Mouse (Mus musculus) testis, adult 2 months (tissue): ENCODE data around the gene Entpd8. TPM values are rescaled to one million over a fixed set of nuclear protein-coding genes. Genes with fewer than 3 reads are reported as not detected.
A peak's percentile ranks its signal among the peaks of the same experiment; 100 is the strongest.

ENCODE experiments used
- H3K27ac ChIP-seq: fragments of 200-500 bp; 2 replicates; pipeline ENCODE4 v1.5.1; 2012; ENCODE audit warnings: low read depth, low read length; ENCODE audit not compliant: control insufficient read depth, insufficient read depth
- H3K27me3 ChIP-seq: fragments of 200-500 bp; 2 replicates; pipeline ENCODE4 v1.6.1; 2012; ENCODE audit warnings: mild to moderate bottlenecking, low read length, moderate library complexity; ENCODE audit not compliant: control insufficient read depth, insufficient read depth
- H3K36me3 ChIP-seq: fragments of 200-500 bp; 2 replicates; pipeline ENCODE4 v1.6.1; 2012; ENCODE audit warnings: mild to moderate bottlenecking, low read length; ENCODE audit not compliant: control insufficient read depth, insufficient read depth
- H3K4me1 ChIP-seq: fragments of 200-500 bp; 2 replicates; pipeline ENCODE4 v1.6.1; 2012; ENCODE audit warnings: low read length; ENCODE audit not compliant: control insufficient read depth, insufficient read depth
- H3K4me3 ChIP-seq: fragments of 200-500 bp; 2 replicates; pipeline ENCODE4 v1.5.1; 2012; ENCODE audit warnings: low read depth, mild to moderate bottlenecking, low read length, moderate library complexity, mixed read lengths; ENCODE audit not compliant: control insufficient read depth
- CTCF ChIP-seq: fragments of 200-500 bp; IDR thresholded peaks from 2 replicates; pipeline ENCODE4 v1.5.1; 2012; ENCODE audit warnings: low read depth, mild to moderate bottlenecking, inconsistent platforms, low read length, moderate library complexity; ENCODE audit not compliant: control insufficient read depth, insufficient read depth, insufficient replicate concordance
- POLR2A ChIP-seq: fragments of 200-500 bp; IDR thresholded peaks from 2 replicates; pipeline ENCODE4 v1.6.1; 2012; ENCODE audit warnings: low read depth, mild to moderate bottlenecking, inconsistent platforms, low read length, moderate library complexity; ENCODE audit not compliant: control insufficient read depth
- polyA plus RNA-seq: library from polyadenylated mRNA; depleted of rRNA; stranded (reverse); fragments of >200 nt; gene quantifications from 2 replicates; pipeline ENCODE4 v1.2.3, GENCODE M21; 2012

Gene Entpd8
- polyA plus RNA-seq, 1 experiment: 0.48 TPM

GRCm38 (mm10) chr2:25055409-25056155 lies 24.5 kb upstream of the Entpd8 start:
- Histone ChIP-seq H3K4me3 (peak overlapping the region; percentile 81; the same call in 1 of the 2 replicates), H3K27me3 (no peaks in the 10 kb centered on the region), H3K4me1 (peaks cover 16% of the 10 kb centered on the region), H3K36me3 (no peaks in the 10 kb centered on the region; the same call in none of the 2 replicates), H3K27ac (no peak overlapping the region)
- TF ChIP-seq CTCF (no peak), POLR2A (no peak)

- Histone ChIP-seq H3K36me3 (no peaks in the 10 kb centered on the region; the same call in none of the 2 replicates), H3K27me3 (no peaks in the 10 kb centered on the region), H3K4me1 (peaks cover 13% of the 10 kb centered on the region), H3K4me3 (no peak overlapping the region), H3K27ac (no peak overlapping the region)
- no peak for TF ChIP-seq POLR2A
- TF ChIP-seq CTCF: no peak
These were observed 21.2 kb upstream of the Entpd8 start for GRCm38 (mm10) chr2:25058926-25059325.

- Histone ChIP-seq H3K4me1 (no peaks in the 10 kb centered on the region), H3K27ac (no peak overlapping the region), H3K4me3 (no peak overlapping the region), H3K27me3 (no peaks in the 10 kb centered on the region), H3K36me3 (no peaks in the 10 kb centered on the region; the same call in 1 of the 2 replicates)
- TF ChIP-seq CTCF (no peak), POLR2A (no peak)
These were observed 16.6 kb upstream of the Entpd8 start for GRCm38 (mm10) chr2:25063523-25063922.

GRCm38 (mm10) chr2:25064285-25064684 lies 15.8 kb upstream of the Entpd8 start:
- no peaks in the 10 kb centered on the region for H3K4me1 ChIP-seq
- no peaks in the 10 kb centered on the region for H3K27me3 ChIP-seq
- no peak overlapping the region for H3K4me3 ChIP-seq
- H3K27ac ChIP-seq: no peak overlapping the region
- TF ChIP-seq CTCF (no peak), POLR2A (no peak)
- no peaks in the 10 kb centered on the region; the same call in 1 of the 2 replicates for H3K36me3 ChIP-seq

GRCm38 (mm10) chr2:25065537-25065936 lies 14.6 kb upstream of the Entpd8 start:
- no peaks in the 10 kb centered on the region for H3K4me1 ChIP-seq
- no peaks in the 10 kb centered on the region for H3K36me3 ChIP-seq
- H3K4me3 ChIP-seq: no peak overlapping the region
- TF ChIP-seq POLR2A: no peak
- TF ChIP-seq CTCF: no peak
- no peaks in the 10 kb centered on the region for H3K27me3 ChIP-seq
- no peak overlapping the region for H3K27ac ChIP-seq

GRCm38 (mm10) chr2:25066552-25066951 lies 13.6 kb upstream of the Entpd8 start:
- Histone ChIP-seq H3K4me3 (no peak overlapping the region), H3K27me3 (no peaks in the 10 kb centered on the region), H3K27ac (no peak overlapping the region), H3K36me3 (no peaks in the 10 kb centered on the region), H3K4me1 (no peaks in the 10 kb centered on the region)
- TF ChIP-seq POLR2A: no peak
- TF ChIP-seq CTCF: no peak

GRCm38 (mm10) chr2:25069537-25069936 lies 10.6 kb upstream of the Entpd8 start:
- H3K27me3 ChIP-seq: no peaks in the 10 kb centered on the region
- TF ChIP-seq POLR2A (no peak), CTCF (no peak)
- H3K36me3 ChIP-seq: no peaks in the 10 kb centered on the region
- H3K4me3 ChIP-seq: no peak overlapping the region
- H3K4me1 ChIP-seq: no peaks in the 10 kb centered on the region
- no peak overlapping the region for H3K27ac ChIP-seq
